Mouse (Mus musculus): Measurements from ENCODE around the gene Acap2.

GRCm38 (mm10) chr16:31232491-31233166 lies 31.6 kb upstream of the Acap2 start:
- TF ChIP-seq CTCF (IDR thresholded peaks at IDR 0.05; ENCODE audit: extremely low read depth, insufficient read depth, insufficient read length, insufficient replicate concordance) = no peak
- no peak for TF ChIP-seq POLR2A (IDR thresholded peaks at IDR 0.05; ENCODE audit: low read depth, low read length)
